Mouse (Mus musculus) MEL (cell line): Measurements from ENCODE around the gene Tpcn2. TPM values are rescaled to one million over a fixed set of nuclear protein-coding genes. Genes with fewer than 3 reads are reported as not detected.

Experiments used
- DNase-seq: peaks from one replicate; pipeline ENCODE4 v3.0.0; 2011; ENCODE audit warnings: low read depth, low spot score
- H3K27ac ChIP-seq: 2 replicates; pipeline ENCODE4 v1.5.1; 2012; ENCODE audit warnings: low read depth, mild to moderate bottlenecking, control low read depth, low read length, moderate library complexity; ENCODE audit not compliant: control insufficient read depth
- H3K27me3 ChIP-seq, 2 experiments: fragments of 150-350 bp in 1 of 2; sonication (generic) in 1 of 2; 2 replicates each; pipeline ENCODE4 v1.6.1; 2012; ENCODE audit warnings: low read length in 2 of 2, mild to moderate bottlenecking in 2 of 2, improper control_type of control experiment in 1 of 2, moderate library complexity in 1 of 2; ENCODE audit not compliant: insufficient read depth in 2 of 2, control insufficient read depth in 1 of 2
- H3K36me3 ChIP-seq, 2 experiments: 2 replicates each; pipeline ENCODE4 v1.6.1; 2012 to 2014; ENCODE audit warnings: low read length in 2 of 2, improper control_type of control experiment in 1 of 2, inconsistent platforms in 1 of 2, mild to moderate bottlenecking in 1 of 2; ENCODE audit not compliant: insufficient read depth in 2 of 2, control insufficient read depth in 1 of 2
- H3K4me1 ChIP-seq, 2 experiments: fragments of 150-350 bp in 1 of 2; sonication (generic) in 1 of 2; 2 replicates each; pipeline ENCODE4 v1.6.1; 2012; ENCODE audit warnings: low read length in 2 of 2, improper control_type of control experiment in 1 of 2, mild to moderate bottlenecking in 1 of 2; ENCODE audit not compliant: insufficient read depth in 2 of 2, control insufficient read depth in 1 of 2
- H3K4me3 ChIP-seq, 2 experiments: fragments of 150-350 bp in 1 of 2; sonication (generic) in 1 of 2; 2 replicates each; pipeline ENCODE4 v1.5.1; 2012; ENCODE audit warnings: low read depth in 2 of 2, low read length in 2 of 2, mild to moderate bottlenecking in 2 of 2, moderate library complexity in 2 of 2, control low read depth in 1 of 2, improper control_type of control experiment in 1 of 2; ENCODE audit not compliant: control insufficient read depth in 1 of 2, insufficient read depth in 1 of 2
- H3K79me2 ChIP-seq: 2 replicates; pipeline ENCODE4 v1.6.1; 2012; ENCODE audit warnings: mild to moderate bottlenecking, low read length, moderate library complexity; ENCODE audit not compliant: control insufficient read depth, poor library complexity, insufficient read depth
- H3K9ac ChIP-seq: 2 replicates; pipeline ENCODE4 v1.6.1; 2012; ENCODE audit warnings: low read depth, mild to moderate bottlenecking, control low read depth, low read length, moderate library complexity; ENCODE audit not compliant: control insufficient read depth, poor library complexity, severe bottlenecking
- H3K9me3 ChIP-seq: fragments of 150-350 bp; sonication (generic); replicated peaks from 2 replicates; pipeline ENCODE4 v1.6.1; 2012; ENCODE audit warnings: mild to moderate bottlenecking, low read length, improper control_type of control experiment, moderate library complexity; ENCODE audit not compliant: insufficient read depth
- CHD1 ChIP-seq: IDR thresholded peaks from 2 replicates; pipeline ENCODE4 v1.6.1; 2012; ENCODE audit warnings: low read depth, mild to moderate bottlenecking, inconsistent platforms, low read length, improper control_type of control experiment
- CHD2 ChIP-seq: IDR thresholded peaks from 2 replicates; pipeline ENCODE4 v1.6.1; 2011; ENCODE audit warnings: low read length, improper control_type of control experiment
- E2F4 ChIP-seq: IDR thresholded peaks from 2 replicates; pipeline ENCODE4 v1.6.1; 2011; ENCODE audit warnings: low read depth, low read length, improper control_type of control experiment, borderline replicate concordance
- EP300 ChIP-seq, 2 experiments: IDR thresholded peaks; 2 replicates each; pipeline ENCODE4 v1.6.1; 2011; ENCODE audit warnings: improper control_type of control experiment in 2 of 2, low read length in 2 of 2, low read depth in 1 of 2, mild to moderate bottlenecking in 1 of 2
- GABPA ChIP-seq: IDR thresholded peaks from 2 replicates; pipeline ENCODE4 v1.6.1; 2012; ENCODE audit warnings: low read depth, mild to moderate bottlenecking, inconsistent platforms, low read length, improper control_type of control experiment, moderate library complexity
- GATA1 ChIP-seq: IDR thresholded peaks from 2 replicates; pipeline ENCODE4 v1.6.1; 2011; ENCODE audit warnings: low read depth, low read length, improper control_type of control experiment
- HCFC1 ChIP-seq: IDR thresholded peaks from 2 replicates; pipeline ENCODE4 v1.6.1; 2012; ENCODE audit warnings: low read depth, mild to moderate bottlenecking, inconsistent platforms, low read length, improper control_type of control experiment, moderate library complexity
- JUND ChIP-seq: IDR thresholded peaks from 2 replicates; pipeline ENCODE4 v1.6.1; 2011; ENCODE audit warnings: low read depth, mild to moderate bottlenecking, improper control_type of control experiment, low read length
- KAT2A ChIP-seq: conservative IDR thresholded peaks from 2 replicates; pipeline ENCODE4 v1.6.1; 2012; ENCODE audit warnings: low read depth, low read length, improper control_type of control experiment, inconsistent platforms
- MAFK ChIP-seq: IDR thresholded peaks from 2 replicates; pipeline ENCODE4 v1.6.1; 2011; ENCODE audit warnings: low read depth, mild to moderate bottlenecking, low read length, improper control_type of control experiment, borderline replicate concordance
- MAX ChIP-seq: IDR thresholded peaks from 2 replicates; pipeline ENCODE4 v1.6.1; 2011; ENCODE audit warnings: low read length, improper control_type of control experiment
- MAZ ChIP-seq: IDR thresholded peaks from 2 replicates; pipeline ENCODE4 v1.6.1; 2012; ENCODE audit warnings: low read depth, mild to moderate bottlenecking, inconsistent platforms, low read length, improper control_type of control experiment
- MEF2A ChIP-seq: IDR thresholded peaks from 2 replicates; pipeline ENCODE4 v1.6.1; 2014; ENCODE audit warnings: low read depth, mild to moderate bottlenecking, inconsistent platforms, low read length, improper control_type of control experiment; ENCODE audit not compliant: poor library complexity, insufficient replicate concordance, severe bottlenecking; ENCODE audit errors: extremely low read depth
- MYB ChIP-seq: IDR thresholded peaks from 2 replicates; pipeline ENCODE4 v1.6.1; 2011; ENCODE audit warnings: mild to moderate bottlenecking, low read depth, low read length, improper control_type of control experiment
- NELFE ChIP-seq: IDR thresholded peaks from 2 replicates; pipeline ENCODE4 v1.6.1; 2011; ENCODE audit warnings: low read depth, low read length, improper control_type of control experiment
- NRF1 ChIP-seq: IDR thresholded peaks from 2 replicates; pipeline ENCODE4 v1.6.1; 2014; ENCODE audit warnings: low read depth, mild to moderate bottlenecking, inconsistent platforms, low read length, improper control_type of control experiment, moderate library complexity; ENCODE audit not compliant: poor library complexity, insufficient read depth, severe bottlenecking
- POLR2A ChIP-seq, 2 experiments: IDR thresholded peaks; 2 replicates each; pipeline ENCODE4 v1.6.1; 2011 to 2012; ENCODE audit warnings: low read length in 2 of 2, mild to moderate bottlenecking in 2 of 2, control low read depth in 1 of 2, improper control_type of control experiment in 1 of 2, low read depth in 1 of 2, moderate library complexity in 1 of 2; ENCODE audit not compliant: control insufficient read depth in 1 of 2, insufficient read depth in 1 of 2, poor library complexity in 1 of 2
- POLR2AphosphoS2 ChIP-seq: IDR thresholded peaks from 2 replicates; pipeline ENCODE4 v1.6.1; 2011; ENCODE audit warnings: low read length, improper control_type of control experiment
- POLR2AphosphoS5 ChIP-seq: IDR thresholded peaks from 2 replicates; pipeline ENCODE4 v1.6.1; 2012; ENCODE audit warnings: low read depth, borderline replicate concordance, mild to moderate bottlenecking, inconsistent platforms, low read length, moderate library complexity, mixed read lengths
- RAD21 ChIP-seq: IDR thresholded peaks from 2 replicates; pipeline ENCODE4 v1.6.1; 2011; ENCODE audit warnings: mild to moderate bottlenecking, low read depth, low read length, improper control_type of control experiment
- RCOR1 ChIP-seq: IDR thresholded peaks from 2 replicates; pipeline ENCODE4 v1.6.1; 2012; ENCODE audit warnings: low read depth, mild to moderate bottlenecking, inconsistent platforms, low read length, improper control_type of control experiment
- SIN3A ChIP-seq: IDR thresholded peaks from 2 replicates; pipeline ENCODE4 v1.6.1; 2012; ENCODE audit warnings: low read length, improper control_type of control experiment, inconsistent platforms
- SMC3 ChIP-seq: IDR thresholded peaks from 2 replicates; pipeline ENCODE4 v1.6.1; 2011; ENCODE audit warnings: low read depth, low read length, improper control_type of control experiment
- TAL1 ChIP-seq: IDR thresholded peaks from 2 replicates; pipeline ENCODE4 v1.6.1; 2012; ENCODE audit warnings: mild to moderate bottlenecking, inconsistent platforms, low read length, moderate library complexity, mixed read lengths
- UBTF ChIP-seq: IDR thresholded peaks from 2 replicates; pipeline ENCODE4 v1.6.1; 2012; ENCODE audit warnings: low read depth, mild to moderate bottlenecking, inconsistent platforms, low read length, improper control_type of control experiment, moderate library complexity, borderline replicate concordance; ENCODE audit not compliant: insufficient read depth
- USF2 ChIP-seq, 2 experiments: IDR thresholded peaks; 2 replicates each; pipeline ENCODE4 v1.6.1; 2011 to 2012; ENCODE audit warnings: improper control_type of control experiment in 2 of 2, low read length in 2 of 2, borderline replicate concordance in 1 of 2, inconsistent platforms in 1 of 2, low read depth in 1 of 2, mild to moderate bottlenecking in 1 of 2; ENCODE audit not compliant: insufficient read depth in 1 of 2
- ZMIZ1 ChIP-seq: IDR thresholded peaks from 2 replicates; pipeline ENCODE4 v1.6.1; 2012; ENCODE audit warnings: low read depth, mild to moderate bottlenecking, inconsistent platforms, low read length, improper control_type of control experiment, moderate library complexity
- polyA plus RNA-seq, 2 experiments: library from polyadenylated mRNA; stranded (reverse) in 1 of 2; unstranded in 1 of 2; fragments of >175 nt in 1 of 2; fragments of >200 nt in 1 of 2; gene quantifications; 2 replicates each; pipeline versions ENCODE4 v1.2.1 to v1.2.4; 2012; ENCODE audit warnings: low replicate concordance in 2 of 2, low read depth in 1 of 2; ENCODE audit not compliant: insufficient read length in 2 of 2, insufficient read depth in 1 of 2, missing spikeins in 1 of 2
- total RNA-seq: library from RNA; depleted of rRNA; stranded (reverse); fragments of 300-350 nt; gene quantifications from 2 replicates; pipeline ENCODE4 v1.2.3, GENCODE M21; 2012

The Tpcn2 gene
- total and polyA plus RNA-seq, 3 experiments = 6.4 to 10.3 TPM; not detected in 1

DNA sequence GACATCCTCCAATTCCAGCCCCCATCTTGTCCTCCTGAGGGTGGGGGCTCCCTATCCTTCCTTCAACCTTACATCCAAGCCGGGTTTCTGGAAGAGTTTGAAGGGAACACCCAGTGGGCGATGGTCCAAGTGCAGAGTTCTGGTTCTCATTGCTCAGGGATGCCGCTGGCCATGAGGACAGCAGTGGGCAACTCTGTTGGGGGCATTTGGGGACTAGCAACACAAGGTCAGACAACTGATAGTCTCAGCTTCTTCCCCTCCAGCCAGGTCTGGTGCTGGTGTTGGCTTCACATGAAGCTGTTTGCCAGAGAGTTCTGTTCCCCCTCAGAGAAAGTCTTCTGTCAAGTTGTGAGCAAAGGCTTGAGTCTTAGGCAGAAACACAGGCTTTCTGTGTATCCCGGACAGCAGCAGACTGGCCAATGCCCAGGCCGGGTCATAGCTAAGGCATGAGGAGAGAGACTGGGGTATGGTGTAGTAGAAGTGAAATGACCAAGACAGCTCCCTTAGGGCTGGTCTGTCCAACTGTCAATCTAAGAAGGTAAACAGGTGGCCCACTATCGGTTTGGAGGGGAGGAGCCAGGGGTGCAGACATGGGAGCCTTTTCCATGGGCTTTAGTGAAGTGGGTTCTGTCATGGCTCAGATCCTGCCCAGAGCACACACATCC is 17.7 kb upstream of the Tpcn2 start:
- no peak for DNase-seq
- Histone ChIP-seq H3K27ac (no peak overlapping the region), H3K27me3 (no peaks in the 10 kb centered on the region), H3K4me1 (no peaks in the 10 kb centered on the region), H3K36me3 (no peaks in the 10 kb centered on the region), H3K9me3 (no peaks in the 10 kb centered on the region), H3K9ac (no peak overlapping the region), H3K79me2 (no peaks in the 10 kb centered on the region), H3K4me3 (no peak overlapping the region)
- TF ChIP-seq MYB = no peak
- no peak for TF ChIP-seq CHD2
- no peak for TF ChIP-seq POLR2A (IDR thresholded peaks at IDR 0.05; ENCODE audit: control insufficient read depth in 1 of 2, insufficient read depth in 1 of 2, low read depth in 1 of 2, low read length in 2 of 2, poor library complexity in 1 of 2)
- TF ChIP-seq CHD1 = no peak
- no peak for TF ChIP-seq POLR2AphosphoS2
- TF ChIP-seq MEF2A = no peak
- no peak for TF ChIP-seq EP300 (IDR thresholded peaks at IDR 0.05; ENCODE audit: low read depth in 1 of 2, low read length in 2 of 2)
- no peak for TF ChIP-seq RCOR1
- no peak for TF ChIP-seq MAZ
- no peak for TF ChIP-seq POLR2AphosphoS5
- TF ChIP-seq RAD21 = no peak
- TF ChIP-seq GATA1 = no peak
- no peak for TF ChIP-seq E2F4
- no peak for TF ChIP-seq NELFE
- TF ChIP-seq TAL1 = no peak
- TF ChIP-seq HCFC1 = no peak
- TF ChIP-seq SMC3 = no peak
- TF ChIP-seq NRF1 = no peak
- no peak for TF ChIP-seq USF2 (IDR thresholded peaks at IDR 0.05; ENCODE audit: borderline replicate concordance in 1 of 2, insufficient read depth in 1 of 2, low read depth in 1 of 2, low read length in 2 of 2)
- TF ChIP-seq UBTF = no peak

DNA sequence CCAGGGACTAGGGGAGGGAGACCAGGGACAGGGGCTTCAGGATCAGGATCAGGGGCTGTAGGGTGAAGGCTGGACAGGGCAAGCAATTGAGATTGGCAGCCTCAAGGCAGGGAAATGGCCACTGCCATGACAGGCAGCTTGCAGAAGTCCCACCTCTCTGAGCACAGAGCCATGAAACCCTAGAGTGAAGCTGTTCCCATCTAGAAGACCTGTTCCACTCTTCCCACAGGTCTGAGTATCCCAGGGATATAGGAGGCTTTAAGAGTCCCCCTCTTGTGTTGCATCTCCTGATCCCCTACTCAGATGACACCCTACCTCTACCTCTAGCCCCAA is 17.2 kb upstream of the Tpcn2 start:
- Histone ChIP-seq H3K4me3 (no peak overlapping the region), H3K9ac (no peak overlapping the region), H3K4me1 (no peaks in the 10 kb centered on the region), H3K9me3 (no peaks in the 10 kb centered on the region), H3K27ac (no peak overlapping the region), H3K36me3 (no peaks in the 10 kb centered on the region), H3K79me2 (no peaks in the 10 kb centered on the region), H3K27me3 (no peaks in the 10 kb centered on the region)
- TF ChIP-seq POLR2A (IDR thresholded peaks at IDR 0.05; ENCODE audit: control insufficient read depth in 1 of 2, insufficient read depth in 1 of 2, low read depth in 1 of 2, low read length in 2 of 2, poor library complexity in 1 of 2) (no peak), EP300 (IDR thresholded peaks at IDR 0.05; ENCODE audit: low read depth in 1 of 2, low read length in 2 of 2) (no peak), POLR2AphosphoS2 (no peak), KAT2A (no peak), MAFK (no peak), SIN3A (no peak), JUND (no peak), ZMIZ1 (no peak), USF2 (IDR thresholded peaks at IDR 0.05; ENCODE audit: borderline replicate concordance in 1 of 2, insufficient read depth in 1 of 2, low read depth in 1 of 2, low read length in 2 of 2) (no peak), MAX (no peak), MYB (no peak), TAL1 (no peak), GABPA (no peak)
- no peak for DNase-seq
